Mouse (Mus musculus) urinary bladder, postnatal 25 days (tissue): ENCODE measurements at regions not wholly inside any gene's neighbourhood (a gene's known extent, or its start where the extent isn't known, plus 50 kb on each side); places are given as distances from the start of the nearest gene placed in this dataset.

Source experiments
- DNase-seq: peaks from one replicate; pipeline ENCODE4 v3.0.0; 2022; ENCODE audit warnings: low spot score

GRCm38 (mm10) chr3:58153141-58153540, 261.4 kb upstream of the Tsc22d2 start:
- no peak for DNase-seq

GRCm38 (mm10) chr3:58153874-58154756, 260.4 kb upstream of the Tsc22d2 start:
- no peak for DNase-seq

GRCm38 (mm10) chr3:58159384-58159783, 255.1 kb upstream of the Tsc22d2 start:
- DNase-seq, result no peak

- no peak for DNase-seq
These were observed 252.3 kb upstream of the Tsc22d2 start for GRCm38 (mm10) chr3:58162238-58162637.

- peak; percentile 66 for DNase-seq
These were observed 250.7 kb upstream of the Tsc22d2 start for GRCm38 (mm10) chr3:58163806-58164205.

GRCm38 (mm10) chr3:58166628-58167027, 247.9 kb upstream of the Tsc22d2 start:
- DNase-seq, result no peak

- DNase-seq, result no peak
These were observed 247.4 kb upstream of the Tsc22d2 start for GRCm38 (mm10) chr3:58167121-58167520.

GRCm38 (mm10) chr3:58167761-58168290, 246.7 kb upstream of the Tsc22d2 start:
- DNase-seq, result no peak

- DNase-seq, result no peak
These were observed 245.9 kb upstream of the Tsc22d2 start for GRCm38 (mm10) chr3:58168522-58169185.

GRCm38 (mm10) chr3:58169786-58170185, 244.7 kb upstream of the Tsc22d2 start:
- DNase-seq, result no peak

- DNase-seq, result no peak
These were observed 242.4 kb upstream of the Tsc22d2 start for GRCm38 (mm10) chr3:58172096-58172495.

- no peak for DNase-seq
These were observed 240.7 kb upstream of the Tsc22d2 start for GRCm38 (mm10) chr3:58173821-58174220.

- DNase-seq, result no peak
These were observed 232.8 kb upstream of the Tsc22d2 start for GRCm38 (mm10) chr3:58181715-58182114.

GRCm38 (mm10) chr3:58182299-58182698, 232.2 kb upstream of the Tsc22d2 start:
- no peak for DNase-seq

- DNase-seq, result no peak
These were observed 231.2 kb upstream of the Tsc22d2 start for GRCm38 (mm10) chr3:58183279-58183678.

GRCm38 (mm10) chr3:58200462-58200861, 214.1 kb upstream of the Tsc22d2 start:
- no peak for DNase-seq

GRCm38 (mm10) chr3:58202816-58203215, 211.7 kb upstream of the Tsc22d2 start:
- DNase-seq, result no peak

- no peak for DNase-seq
These were observed 210.7 kb upstream of the Tsc22d2 start for GRCm38 (mm10) chr3:58203806-58204205.

GRCm38 (mm10) chr3:58205526-58205925, 209.0 kb upstream of the Tsc22d2 start:
- DNase-seq, result no peak

- no peak for DNase-seq
These were observed 207.6 kb upstream of the Tsc22d2 start for GRCm38 (mm10) chr3:58206776-58207398.

GRCm38 (mm10) chr3:58211016-58211415, 203.5 kb upstream of the Tsc22d2 start:
- DNase-seq, result no peak

GRCm38 (mm10) chr3:58224696-58225095, 189.8 kb upstream of the Tsc22d2 start:
- no peak for DNase-seq
